Mouse (Mus musculus) brown adipose tissue, adult 24 weeks (tissue): ENCODE results near the gene Usp21. TPM values are rescaled to one million over a fixed set of nuclear protein-coding genes. Genes with fewer than 3 reads are reported as not detected.

Source experiments
- H3K27ac ChIP-seq: fragments of 200-500 bp; replicated peaks from 2 replicates; pipeline ENCODE4 v1.5.1; 2012; ENCODE audit warnings: low read depth, mild to moderate bottlenecking, low read length
- H3K4me1 ChIP-seq: fragments of 200-500 bp; 2 replicates; pipeline ENCODE4 v1.6.1; 2012; ENCODE audit warnings: low read length, mixed read lengths; ENCODE audit not compliant: control insufficient read depth, insufficient read depth, insufficient read length
- H3K4me3 ChIP-seq: fragments of 200-500 bp; 2 replicates; pipeline ENCODE4 v1.5.1; 2012; ENCODE audit warnings: low read depth, mild to moderate bottlenecking, low read length, moderate library complexity; ENCODE audit not compliant: insufficient read depth
- polyA plus RNA-seq: library from polyadenylated mRNA; stranded (reverse); fragments of >200 nt; gene quantifications from 2 replicates; pipeline ENCODE4 v1.2.4, GENCODE M21; 2012; ENCODE audit not compliant: missing spikeins, insufficient read depth, insufficient read length

Gene Usp21
- polyA plus RNA-seq, 1 experiment, result 11.7 TPM

DNA sequence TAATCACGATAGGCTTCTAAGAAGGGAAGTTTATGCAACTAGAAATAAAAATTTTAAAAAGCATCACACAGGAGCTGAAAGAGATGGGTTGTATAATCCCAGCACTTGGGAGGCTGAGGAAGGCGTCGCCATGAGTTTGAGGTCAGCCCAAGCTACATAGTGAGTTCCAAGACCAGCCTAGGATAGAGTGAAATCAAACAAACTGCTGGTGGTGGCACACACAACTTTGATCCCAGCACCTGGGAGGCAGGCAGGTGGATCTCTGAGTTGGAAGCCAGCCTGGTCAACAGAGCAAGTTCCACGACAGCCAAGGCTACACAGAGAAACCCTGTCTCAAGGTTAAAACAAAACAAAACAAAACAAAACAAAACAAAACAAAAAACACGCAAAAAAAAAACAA, 55.4 kb downstream of the Usp21 start:
- Histone ChIP-seq H3K27ac (peak overlapping the region; percentile 50), H3K4me3 (peak overlapping the region; percentile 25; the same call in 1 of the 2 replicates), H3K4me1 (peaks cover 3% of the 10 kb centered on the region)

Other genes with a start within 250 kb of the Usp21 start
- gene Fcgr3, start 223.1 kb downstream of the Usp21 start, polyA plus RNA-seq, result 15.9 and 17.1 TPM in 2 replicates
- 2.6 and 11.0 TPM in 2 replicates for gene Cfap126, start 174.1 kb downstream of the Usp21 start, polyA plus RNA-seq
- 1,219 and 1,267 TPM in 2 replicates for gene Sdhc, start 137.4 kb downstream of the Usp21 start, polyA plus RNA-seq
- gene Mpz, start 137.3 kb downstream of the Usp21 start, polyA plus RNA-seq, result 4.6 and 5.3 TPM in 2 replicates
- 3.3 and 4.2 TPM in 2 replicates for gene Pcp4l1, start 91.7 kb downstream of the Usp21 start, polyA plus RNA-seq
- not detected in 2 replicates for gene Nr1i3, start 74.0 kb downstream of the Usp21 start, polyA plus RNA-seq
- gene Tomm40l, start 65.5 kb downstream of the Usp21 start, polyA plus RNA-seq, result 59.3 and 65.5 TPM in 2 replicates
- 3.5 and 19.0 TPM in 2 replicates for gene Apoa2, start 62.9 kb downstream of the Usp21 start, polyA plus RNA-seq
- gene Fcer1g, start 53.6 kb downstream of the Usp21 start, polyA plus RNA-seq, result 29.3 and 35.1 TPM in 2 replicates
- 0.50 and 1.2 TPM in 2 replicates for gene Adamts4, start 37.6 kb downstream of the Usp21 start, polyA plus RNA-seq
- 1,478 and 1,710 TPM in 2 replicates for gene Ndufs2, start 36.6 kb downstream of the Usp21 start, polyA plus RNA-seq
- 11.3 and 12.1 TPM in 2 replicates for gene B4galt3, start 17.7 kb downstream of the Usp21 start, polyA plus RNA-seq
- 12.3 and 15.2 TPM in 2 replicates for gene Ppox, start 6.8 kb downstream of the Usp21 start, polyA plus RNA-seq
- gene Ufc1, start 7.0 kb upstream of the Usp21 start, polyA plus RNA-seq, result 149 and 183 TPM in 2 replicates
- gene Dedd, start 41.2 kb upstream of the Usp21 start, polyA plus RNA-seq, result 22.3 and 27.1 TPM in 2 replicates
- gene Nit1, start 57.7 kb upstream of the Usp21 start, polyA plus RNA-seq, result 41.1 and 62.5 TPM in 2 replicates
- 73.2 and 83.7 TPM in 2 replicates for gene Pfdn2, start 57.7 kb upstream of the Usp21 start, polyA plus RNA-seq
- gene Klhdc9, start 72.8 kb upstream of the Usp21 start, polyA plus RNA-seq, result not detected in 2 replicates
- gene Nectin4, start 82.1 kb upstream of the Usp21 start, polyA plus RNA-seq, result not detected in 2 replicates
- gene Arhgap30, start 101.0 kb upstream of the Usp21 start, polyA plus RNA-seq, result 2.1 and 3.0 TPM in 2 replicates
- gene Usf1, start 123.3 kb upstream of the Usp21 start, polyA plus RNA-seq, result 13.1 and 18.2 TPM in 2 replicates
- not detected in 2 replicates for gene Tstd1, start 130.9 kb upstream of the Usp21 start, polyA plus RNA-seq
- 42.9 and 45.1 TPM in 2 replicates for gene F11r, start 149.5 kb upstream of the Usp21 start, polyA plus RNA-seq
- gene Alyref2, start 215.5 kb upstream of the Usp21 start, polyA plus RNA-seq, result 2.7 and 3.0 TPM in 2 replicates
- not detected in 2 replicates for gene Itln1, start 247.3 kb upstream of the Usp21 start, polyA plus RNA-seq